Mouse (Mus musculus): ENCODE results near the gene Ei24. TPM values are rescaled to one million over a fixed set of nuclear protein-coding genes. Genes with fewer than 3 reads are reported as not detected.

The Ei24 gene
- total RNA-seq, 4 experiments from 2014 or later = 66.4 to 84.8 (median 75.7) TPM

- DNase-seq (ENCODE audit: low spot score in 2 of 2) = no peak
Observed at GRCm38 (mm10) chr9:36794487-36794886, 2.7 kb downstream of the Ei24 start.

GRCm38 (mm10) chr9:36792191-36792590 is 5.0 kb downstream of the Ei24 start:
- no peak for DNase-seq (ENCODE audit: low spot score in 2 of 2)

- DNase-seq (ENCODE audit: low spot score in 2 of 2) = no peak
Observed at GRCm38 (mm10) chr9:36783921-36784320, 13.3 kb downstream of the Ei24 start.

DNA sequence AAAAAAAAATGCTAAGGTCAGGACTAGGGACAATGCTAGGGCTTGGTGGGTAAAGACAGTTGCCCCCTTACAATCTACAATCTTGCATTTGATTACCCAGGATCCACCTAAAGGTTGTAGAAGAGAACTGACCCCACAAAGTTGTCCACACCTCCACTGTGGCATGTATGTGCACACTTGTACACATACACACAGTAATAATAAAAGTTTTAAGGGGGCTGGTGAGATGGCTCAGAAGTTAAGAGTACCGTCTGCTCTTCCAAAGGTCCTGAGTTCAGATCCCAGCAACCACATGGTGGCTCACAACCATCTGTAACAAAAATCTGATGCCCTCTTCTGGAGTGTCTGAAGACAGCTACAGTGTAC is 28.2 kb downstream of the Ei24 start:
- DNase-seq (ENCODE audit: low spot score in 2 of 2) = no peak

DNA sequence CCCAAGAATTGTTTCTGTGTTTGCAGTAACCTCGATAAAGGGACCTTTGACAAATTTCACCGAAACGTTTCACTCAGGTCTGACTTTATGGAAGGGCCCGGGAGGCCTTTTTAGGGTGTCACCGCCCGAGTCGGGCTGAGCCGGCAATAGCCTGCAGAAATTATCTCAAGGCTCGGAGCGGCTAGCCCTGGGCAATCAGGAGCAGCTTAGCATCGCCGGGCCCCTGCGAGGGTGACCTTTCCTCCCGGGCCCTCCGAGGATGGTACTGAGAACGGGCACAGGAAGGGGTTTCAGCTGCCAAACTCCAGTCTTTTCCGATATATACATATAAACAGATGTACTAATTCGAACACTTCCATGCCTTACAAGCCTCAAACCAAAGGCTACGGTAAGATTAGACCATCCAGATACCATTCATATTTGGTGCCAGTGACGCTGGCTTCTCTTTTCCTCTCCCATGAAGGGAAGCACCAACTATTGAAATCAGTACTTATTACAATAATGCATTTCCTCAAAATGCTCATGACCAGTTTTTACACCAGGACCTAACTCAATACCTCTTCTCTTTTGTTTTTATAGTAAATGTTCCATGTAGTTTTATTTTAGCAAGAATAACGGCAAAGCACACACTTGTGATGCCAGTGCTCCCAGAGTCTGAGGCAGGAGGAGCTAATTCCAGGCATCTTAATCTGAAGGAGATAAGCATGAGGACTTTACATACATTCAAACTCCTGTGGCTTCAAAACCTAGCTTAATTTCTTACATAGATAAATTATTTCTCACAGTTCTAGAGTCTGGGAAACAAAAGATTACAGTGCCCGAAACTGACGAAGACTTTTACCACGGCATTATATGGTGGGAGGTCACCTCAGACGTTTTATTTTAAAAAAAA is 28.8 kb downstream of the Ei24 start:
- peak; percentile 12 to 15 for DNase-seq (ENCODE audit: low spot score in 2 of 2)

GRCm38 (mm10) chr9:36767203-36768143 is 29.7 kb downstream of the Ei24 start, which contains the start of gene Stt3a:
Stt3a (minus strand) TSS chr9:36767679.
- peak; percentile 98 to 99 for DNase-seq (ENCODE audit: low spot score in 2 of 2)

- no peak for DNase-seq (ENCODE audit: low spot score in 2 of 2)
Observed at GRCm38 (mm10) chr9:36764378-36764777, 32.8 kb downstream of the Ei24 start.

Other genes with a start within 250 kb of the Ei24 start
- gene Gm17689, start 214.8 kb downstream of the Ei24 start, total RNA-seq (2022) = not detected
- gene A630095E13Rik, start 154.0 kb downstream of the Ei24 start, total RNA-seq (2022) = not detected
- gene Acrv1, start 104.2 kb downstream of the Ei24 start, total RNA-seq (2022) = not detected
- 1 to 10 TPM in 1 of 4 experiments, under 1 TPM in 3; 0.19 to 2.0 (median 0.35) TPM for gene Chek1, start 70.3 kb downstream of the Ei24 start, total RNA-seq (2022)
- 10 to 100 TPM; 23.8 to 40.7 (median 33.9) TPM for gene Stt3a, start 29.7 kb downstream of the Ei24 start, total RNA-seq (2022)
- gene Fez1, start 24.5 kb upstream of the Ei24 start, total RNA-seq (2022) = 1 to 10 TPM; 3.4 to 7.5 (median 6.9) TPM